Mouse (Mus musculus) CD4-positive naive resting alpha-beta T cell, adult 76 days (primary cell): Measurements from ENCODE around the gene A230072I06Rik. TPM values are rescaled to one million over a fixed set of nuclear protein-coding genes. Genes with fewer than 3 reads are reported as not detected.

Experiments used
- total RNA-seq: library from RNA; stranded (reverse); gene quantifications from one replicate; pipeline ENCODE4 v1.2.4, GENCODE M21; 2023

The A230072I06Rik gene
- not detected for total RNA-seq

GRCm38 (mm10) chr8:12278663-12279312 is at the start of gene A230072I06Rik:
Gene A230072I06Rik, plus strand, starts transcription at chr8:12278819.

Other genes with a start within 250 kb of the A230072I06Rik start
- not detected for gene Sox1, start 116.5 kb downstream of the A230072I06Rik start, total RNA-seq